Comparison of ENCODE assay signal across 9 mouse cellular contexts in genomic region chr10:87020711-87021110, GRCm38 (mm10). TPM values are rescaled to one million over a fixed set of nuclear protein-coding genes. Genes with fewer than 3 reads are reported as not detected.
DNase-seq lines count a peak whose midpoint lies in the region; ATAC-seq and TF ChIP-seq lines count a peak whose summit lies in the region.
"Had no signal": no experiment of that assay in that cellular context is flagged by ENCODE, and none has a peak within 500 bp of the region (broad histone marks: within the 10 kb centered on the region; RNA-seq: fewer than 3 reads in every experiment).

No protein-coding gene starts in this region.

- H3K79me2 ChIP-seq in liver, adult 2 months (ENCODE audit: control insufficient read depth, insufficient read depth, low read length), result no peaks in the 10 kb centered on the region; the same call in 1 of the 2 replicates

- no peak for ATAC-seq in liver, embryonic 12.5 days
- ATAC-seq in frontal cortex, adult (ENCODE audit: low TSS enrichment), result peak; percentile 79

- H3K36me3 ChIP-seq in liver, adult 2 months (ENCODE audit: control insufficient read depth, insufficient read depth, low read length), result no peaks in the 10 kb centered on the region
- H3K36me3 ChIP-seq in liver, embryonic 12.5 days, result no peaks in the 10 kb centered on the region
- H3K36me3 ChIP-seq: embryonic facial prominence, embryonic 12.5 days had no signal

- TF ChIP-seq CTCF in liver, adult 2 months (IDR thresholded peaks at IDR 0.05; ENCODE audit: low read depth, low read length), result peak; percentile 47
- TF ChIP-seq CTCF in brain, embryonic 14.5 days (IDR thresholded peaks at IDR 0.05; ENCODE audit: borderline replicate concordance, extremely low read depth, insufficient read depth, insufficient read length), result peak; percentile 33; the same call in 1 of the 2 replicates

- DNase-seq in liver, adult 2 months (ENCODE audit: extremely low read depth, low read depth, low spot score), result no peak
- peak; percentile 58 for DNase-seq in NIH3T3 (ENCODE audit: low read depth)
- peak; percentile 77 for DNase-seq in brain, embryonic 14.5 days (ENCODE audit: low read depth)
- peak; percentile 37 to 49 for DNase-seq in layer of hippocampus, postnatal 14 days (ENCODE audit: low spot score in 2 of 2)
- peak; percentile 73 for DNase-seq in retina, postnatal 1 day
- DNase-seq in T-cell, adult 2 months (ENCODE audit: low spot score), result no peak

- H3K4me1 ChIP-seq in liver, adult 2 months (ENCODE audit: control insufficient read depth, insufficient read depth, low read length), result no peaks in the 10 kb centered on the region
- no peaks in the 10 kb centered on the region for H3K4me1 ChIP-seq in liver, embryonic 12.5 days
- H3K4me1 ChIP-seq: embryonic facial prominence, embryonic 12.5 days had no signal

- no peak overlapping the region for H3K4me3 ChIP-seq in liver, adult 2 months (ENCODE audit: insufficient read depth, low read depth, low read length)
- no peak overlapping the region for H3K4me3 ChIP-seq in liver, embryonic 12.5 days
- H3K4me3 ChIP-seq: embryonic facial prominence, embryonic 12.5 days had no signal

- no peak overlapping the region for H3K27ac ChIP-seq in liver, adult 2 months (replicated peaks; ENCODE audit: insufficient read depth, low read depth, low read length)
- no peak overlapping the region for H3K27ac ChIP-seq in liver, embryonic 12.5 days
- H3K27ac ChIP-seq: embryonic facial prominence, embryonic 12.5 days had no signal

- H3K9me3 ChIP-seq in liver, embryonic 12.5 days (replicated peaks), result no peaks in the 10 kb centered on the region
- H3K9me3 ChIP-seq: embryonic facial prominence, embryonic 12.5 days had no signal

- no peaks in the 10 kb centered on the region for H3K27me3 ChIP-seq in liver, adult 2 months (ENCODE audit: control insufficient read depth, insufficient read depth, low read length)
- H3K27me3 ChIP-seq in liver, embryonic 12.5 days (replicated peaks), result no peaks in the 10 kb centered on the region
- H3K27me3 ChIP-seq: embryonic facial prominence, embryonic 12.5 days had no signal

- H3K9ac ChIP-seq in liver, adult 2 months (ENCODE audit: low read depth, low read length), result no peak overlapping the region
- no peak overlapping the region for H3K9ac ChIP-seq in liver, embryonic 12.5 days
- H3K9ac ChIP-seq: embryonic facial prominence, embryonic 12.5 days had no signal

- 44% methylated on average over 16 of the region's 16 CpGs for WGBS in liver, adult 2 months
- 55% methylated on average over 14 of the region's 16 CpGs for WGBS in liver, embryonic 12.5 days (ENCODE audit: insufficient replicate concordance)

- no peak for TF ChIP-seq POLR2A in liver, adult 2 months (IDR thresholded peaks at IDR 0.05; ENCODE audit: extremely low read depth, insufficient read depth, low read length)
- no peak for TF ChIP-seq POLR2A in brain, embryonic 14.5 days (IDR thresholded peaks at IDR 0.05; ENCODE audit: borderline replicate concordance, extremely low read depth, insufficient read depth, insufficient read length, poor library complexity, severe bottlenecking)

- no peak overlapping the region for H3K4me2 ChIP-seq in liver, embryonic 12.5 days
- H3K4me2 ChIP-seq: embryonic facial prominence, embryonic 12.5 days had no signal

RNA-seq across cellular contexts. Expression of gene Stab2, which starts 12.9 kb away (rescaled TPM):
- total RNA-seq in liver, adult 2 months (2014; rRNA removed), result 73.5 and 85.8 TPM in 2 replicates
- polyA plus RNA-seq in liver, adult 2 months (2012; rRNA removed), result 14.7 and 24.0 TPM in 2 replicates
- polyA plus RNA-seq in liver, embryonic 12.5 days (2016; fragmentation: Nextera tagmentation; extraction: Ambion mirVana), result 26.9 and 31.7 TPM in 2 replicates
- polyA plus RNA-seq in brain, embryonic 14.5 days (2012; rRNA removed), result 0.14 and 0.16 TPM in 2 replicates
- total RNA-seq in layer of hippocampus, postnatal 14 days (2021), result under 1 TPM; 0.18 to 0.38 TPM

RNA-seq across cellular contexts. Expression of gene 1700113H08Rik, which starts 37.1 kb away (rescaled TPM):
- not detected in 2 replicates for total RNA-seq in liver, adult 2 months (2014; rRNA removed)
- not detected in 2 replicates for polyA plus RNA-seq in liver, adult 2 months (2012; rRNA removed)
- polyA plus RNA-seq in liver, embryonic 12.5 days (2016; fragmentation: Nextera tagmentation; extraction: Ambion mirVana), result not detected in 2 replicates
- polyA plus RNA-seq in brain, embryonic 14.5 days (2012; rRNA removed), result 0.19 and 0.29 TPM in 2 replicates
- total RNA-seq in layer of hippocampus, postnatal 14 days (2021), result not detected
- polyA plus RNA-seq: embryonic facial prominence, embryonic 12.5 days had no signal

Comparison
In these comparisons a context has a peak if more than half of its experiments do, and no peak if none do; other contexts are left out.
1. DNase-seq: peak in NIH3T3 (single experiment), brain, embryonic 14.5 days (single experiment), layer of hippocampus, postnatal 14 days (2 of 2) and retina, postnatal 1 day (single experiment); none in liver, adult 2 months (single experiment) and T-cell, adult 2 months (single experiment).
2. RNA of gene Stab2, which starts 12.9 kb away (polyA plus RNA-seq): 26.9 to 31.7 TPM in liver, embryonic 12.5 days and 14.7 to 24.0 TPM in liver, adult 2 months; 0.14 to 0.16 TPM in brain, embryonic 14.5 days; every median in the first group is over 10 times any median in the second.